Comparison of ENCODE assay signal across 11 mouse cellular contexts in the genomic region with DNA sequence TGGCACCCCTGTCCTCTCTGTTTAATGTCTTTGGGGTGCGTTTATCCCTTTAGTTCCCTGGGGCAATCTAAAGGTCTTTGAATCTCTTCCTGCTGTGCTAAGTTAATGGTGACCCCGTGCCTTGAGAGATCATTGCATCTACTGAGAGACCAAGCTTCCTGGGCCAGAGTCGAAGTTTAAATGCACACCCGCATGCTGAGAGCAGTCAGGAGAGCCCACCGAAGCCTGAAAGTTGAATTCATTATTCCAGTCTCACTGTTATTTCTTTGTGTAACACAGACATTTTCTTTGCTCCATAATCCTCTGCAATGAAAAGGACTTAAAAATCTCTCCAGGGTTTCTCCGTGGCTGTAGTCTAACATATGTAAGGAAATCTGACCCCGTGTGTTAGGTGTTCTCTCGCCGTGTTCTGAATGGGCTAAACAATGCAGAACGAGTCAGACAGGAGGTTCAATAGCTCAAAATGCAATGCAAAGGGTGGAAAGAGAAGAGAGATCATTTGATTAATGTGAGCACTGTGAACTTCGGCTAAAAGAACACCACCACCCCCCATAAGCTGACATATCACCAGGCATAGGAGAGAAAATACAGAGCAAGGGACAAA.
A peak's percentile ranks its signal among the peaks of the same experiment; 100 is the strongest.
DNase-seq lines count a peak whose midpoint lies in the region; ATAC-seq and TF ChIP-seq lines count a peak whose summit lies in the region.
"Had no signal": no experiment of that assay in that cellular context is flagged by ENCODE, and none has a peak within 500 bp of the region (broad histone marks: within the 10 kb centered on the region; RNA-seq: fewer than 3 reads in every experiment).

No protein-coding gene starts in this region.

- H3K9me3 ChIP-seq in embryonic facial prominence, embryonic 11.5 days (replicated peaks; ENCODE audit: control insufficient read depth, low read length), result no peaks in the 10 kb centered on the region
- no peaks in the 10 kb centered on the region for H3K9me3 ChIP-seq in embryonic facial prominence, embryonic 10.5 days
- no peaks in the 10 kb centered on the region for H3K9me3 ChIP-seq in hindbrain, embryonic 12.5 days (replicated peaks)
- H3K9me3 ChIP-seq in midbrain, embryonic 15.5 days, result no peaks in the 10 kb centered on the region

- no peak for ATAC-seq in embryonic facial prominence, embryonic 11.5 days (replicated peaks; ENCODE audit: insufficient number of reproducible peaks, low FRiP score, low TSS enrichment, low read depth)
- no peak for ATAC-seq in hindbrain, embryonic 12.5 days (ENCODE audit: low FRiP score)
- ATAC-seq in midbrain, embryonic 15.5 days (replicated peaks), result peak; percentile 65

- WGBS in embryonic facial prominence, embryonic 11.5 days, result 37% methylated on average over 11 of the region's 11 CpGs
- WGBS in embryonic facial prominence, embryonic 10.5 days, result 43% methylated on average over 11 of the region's 11 CpGs
- 18% methylated on average over 11 of the region's 11 CpGs for WGBS in hindbrain, embryonic 12.5 days
- 9% methylated on average over 11 of the region's 11 CpGs for WGBS in midbrain, embryonic 15.5 days

- no peak overlapping the region for H3K9ac ChIP-seq in embryonic facial prominence, embryonic 11.5 days (replicated peaks; ENCODE audit: low read length)
- H3K9ac ChIP-seq in hindbrain, embryonic 12.5 days, result no peak overlapping the region
- H3K9ac ChIP-seq in midbrain, embryonic 15.5 days, result peak overlapping the region; percentile 43
- H3K9ac ChIP-seq: liver, embryonic 14.5 days had no signal

- H3K36me3 ChIP-seq in embryonic facial prominence, embryonic 11.5 days (replicated peaks; ENCODE audit: control insufficient read depth, insufficient read depth, low read depth, low read length), result no peaks in the 10 kb centered on the region
- H3K36me3 ChIP-seq in embryonic facial prominence, embryonic 10.5 days (replicated peaks), result no peaks in the 10 kb centered on the region
- H3K36me3 ChIP-seq in hindbrain, embryonic 12.5 days, result no peaks in the 10 kb centered on the region
- H3K36me3 ChIP-seq in midbrain, embryonic 15.5 days (replicated peaks), result no peaks in the 10 kb centered on the region

- no peak overlapping the region for H3K4me2 ChIP-seq in embryonic facial prominence, embryonic 11.5 days (ENCODE audit: low read depth, low read length)
- peak overlapping the region; percentile 47 for H3K4me2 ChIP-seq in hindbrain, embryonic 12.5 days (replicated peaks)
- H3K4me2 ChIP-seq in midbrain, embryonic 15.5 days, result peak overlapping the region; percentile 61

- peak; percentile 8 for DNase-seq in embryonic facial prominence, embryonic 11.5 days (ENCODE audit: low spot score)
- DNase-seq in embryonic facial prominence, embryonic 10.5 days (ENCODE audit: low spot score), result no peak
- peak; percentile 63 for DNase-seq in brain, embryonic 14.5 days (ENCODE audit: low read depth)
- DNase-seq in ovary, postnatal 10 days (ENCODE audit: low spot score), result no peak
- no peak for DNase-seq in urinary bladder, adult 18-20 months (ENCODE audit: low spot score in 2 of 2)
- DNase-seq in spleen, postnatal 4 days (ENCODE audit: low spot score in 2 of 2), result no peak
- DNase-seq: adrenal gland, postnatal 36 days; kidney, postnatal 36 days had no signal

- no peak overlapping the region for H3K27ac ChIP-seq in embryonic facial prominence, embryonic 11.5 days (replicated peaks; ENCODE audit: low read depth, low read length)
- no peak overlapping the region; the same call in 1 of the 2 replicates for H3K27ac ChIP-seq in embryonic facial prominence, embryonic 10.5 days (replicated peaks)
- peak overlapping the region; percentile 55; the same call in 1 of the 2 replicates for H3K27ac ChIP-seq in hindbrain, embryonic 12.5 days
- H3K27ac ChIP-seq in midbrain, embryonic 15.5 days, result peak overlapping the region; percentile 76
- H3K27ac ChIP-seq: liver, embryonic 14.5 days had no signal

- TF ChIP-seq CTCF in brain, embryonic 14.5 days (IDR thresholded peaks at IDR 0.05; ENCODE audit: borderline replicate concordance, extremely low read depth, insufficient read depth, insufficient read length), result no peak

- H3K27me3 ChIP-seq in embryonic facial prominence, embryonic 11.5 days (ENCODE audit: control insufficient read depth, insufficient read depth, low read length), result no peaks in the 10 kb centered on the region
- H3K27me3 ChIP-seq in embryonic facial prominence, embryonic 10.5 days (replicated peaks; ENCODE audit: low read depth, poor library complexity, severe bottlenecking), result no peaks in the 10 kb centered on the region
- H3K27me3 ChIP-seq in hindbrain, embryonic 12.5 days, result no peaks in the 10 kb centered on the region
- H3K27me3 ChIP-seq in midbrain, embryonic 15.5 days (replicated peaks), result no peaks in the 10 kb centered on the region

- H3K4me3 ChIP-seq in embryonic facial prominence, embryonic 11.5 days (ENCODE audit: low read depth, low read length), result no peak overlapping the region
- H3K4me3 ChIP-seq in embryonic facial prominence, embryonic 10.5 days, result no peak overlapping the region
- peak overlapping the region; percentile 18 for H3K4me3 ChIP-seq in hindbrain, embryonic 12.5 days
- peak overlapping the region; percentile 38 for H3K4me3 ChIP-seq in midbrain, embryonic 15.5 days

- H3K4me1 ChIP-seq in embryonic facial prominence, embryonic 11.5 days (ENCODE audit: control insufficient read depth, insufficient read depth, low read length), result no peaks in the 10 kb centered on the region
- peaks cover 14% of the 10 kb centered on the region for H3K4me1 ChIP-seq in embryonic facial prominence, embryonic 10.5 days
- peaks cover 14% of the 10 kb centered on the region for H3K4me1 ChIP-seq in hindbrain, embryonic 12.5 days
- peaks cover 15% of the 10 kb centered on the region for H3K4me1 ChIP-seq in midbrain, embryonic 15.5 days

- TF ChIP-seq POLR2A in brain, embryonic 14.5 days (IDR thresholded peaks at IDR 0.05; ENCODE audit: borderline replicate concordance, extremely low read depth, insufficient read depth, insufficient read length, poor library complexity, severe bottlenecking), result no peak

Comparison
In these comparisons a context has a peak if more than half of its experiments do, and no peak if none do; other contexts are left out.
1. DNase-seq: peak in embryonic facial prominence, embryonic 11.5 days (single experiment) and brain, embryonic 14.5 days (single experiment); none in embryonic facial prominence, embryonic 10.5 days (single experiment), ovary, postnatal 10 days (single experiment), urinary bladder, adult 18-20 months (0 of 2) and spleen, postnatal 4 days (0 of 2).
2. H3K27ac ChIP-seq: peak in hindbrain, embryonic 12.5 days (single experiment) and midbrain, embryonic 15.5 days (single experiment); none in embryonic facial prominence, embryonic 11.5 days (single experiment) and embryonic facial prominence, embryonic 10.5 days (single experiment).
3. H3K4me3 ChIP-seq: peak in hindbrain, embryonic 12.5 days (single experiment) and midbrain, embryonic 15.5 days (single experiment); none in embryonic facial prominence, embryonic 11.5 days (single experiment) and embryonic facial prominence, embryonic 10.5 days (single experiment).